Mouse (Mus musculus): Measurements from ENCODE around the gene Riox2.

DNA sequence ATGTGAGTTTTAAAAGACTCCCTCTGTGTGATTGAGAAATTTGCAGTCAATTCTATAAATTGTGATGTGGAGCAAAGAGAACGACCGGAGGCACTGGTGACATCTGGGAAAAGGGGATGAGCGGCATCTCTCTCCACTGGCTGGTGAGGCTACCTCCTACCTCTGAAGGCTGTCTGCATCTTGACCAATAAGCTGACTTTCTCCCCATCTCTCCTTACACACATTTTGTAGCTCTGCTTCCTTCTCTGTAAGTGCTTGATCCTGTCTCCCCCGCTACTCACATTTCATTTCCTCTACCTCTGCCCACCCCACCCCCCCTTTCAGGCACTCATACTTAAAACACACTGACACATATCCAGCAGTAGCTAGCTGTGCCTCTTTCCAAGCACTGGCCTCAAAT is 69.8 kb downstream of the Riox2 start:
- TF ChIP-seq CTCF (IDR thresholded peaks at IDR 0.05; ENCODE audit: insufficient read depth, low read depth, low read length) = no peak
- TF ChIP-seq POLR2A (IDR thresholded peaks at IDR 0.05; ENCODE audit: insufficient read depth, low read depth, low read length) = no peak
